In the genomic region with DNA sequence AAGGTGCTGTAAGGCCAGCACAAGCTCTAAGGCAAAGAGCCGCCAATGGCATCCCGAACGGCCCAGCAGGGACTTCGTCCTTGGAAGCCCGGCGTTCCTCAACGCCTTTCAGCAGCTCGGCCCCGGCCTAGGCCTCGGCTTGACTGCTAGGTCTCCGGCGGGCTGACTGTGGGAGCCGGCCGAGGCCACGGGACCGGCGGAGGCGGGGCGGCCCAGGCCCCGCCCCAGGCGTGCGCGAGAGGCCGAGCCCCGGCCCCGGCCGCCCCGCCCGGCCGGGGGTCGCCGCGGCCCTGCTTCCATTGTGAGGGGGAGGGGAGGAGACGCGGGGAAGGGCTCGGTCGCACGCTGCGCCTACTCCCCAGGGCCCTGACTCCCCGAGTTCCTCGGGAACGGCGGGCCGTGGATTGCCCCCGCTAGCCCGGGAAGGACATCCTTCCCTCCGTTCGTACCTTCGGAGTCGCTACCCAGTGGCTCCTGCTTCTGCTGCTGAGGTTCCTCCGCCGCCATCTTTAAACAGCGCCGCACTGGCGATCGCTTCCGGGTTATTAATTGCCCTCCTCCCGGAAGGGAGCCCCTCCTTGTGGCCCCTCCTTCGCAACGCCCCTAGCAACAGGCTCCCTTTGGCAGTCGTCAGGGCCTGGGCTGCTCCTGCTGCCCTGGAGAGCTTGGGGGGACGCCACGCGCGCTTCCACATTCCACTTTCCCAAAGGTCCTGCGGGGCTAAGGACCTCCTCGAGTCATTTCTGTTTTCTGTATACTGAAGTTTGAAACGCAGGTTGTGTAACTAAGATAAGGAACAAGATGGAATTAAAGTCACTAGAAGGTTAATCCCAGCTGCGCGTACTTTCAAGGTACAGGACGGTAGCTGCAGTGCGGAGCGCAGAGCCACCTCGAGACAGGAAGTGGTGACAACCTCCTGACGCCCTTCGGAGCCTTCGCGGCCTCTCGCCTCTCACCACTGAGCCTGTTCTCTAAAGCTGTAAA, we compare ENCODE assay signal across 8 mouse cellular contexts. TPM values are rescaled to one million over a fixed set of nuclear protein-coding genes. Genes with fewer than 3 reads are reported as not detected.
DNase-seq lines count a peak whose midpoint lies in the region; ATAC-seq and TF ChIP-seq lines count a peak whose summit lies in the region.

A gene (minus strand): TSS at position 564 of the 984 bp plus-strand sequence.

- H3K4me2 ChIP-seq in forebrain, embryonic 13.5 days, result peak within 1 kb of the TSS; percentile 93
- peak within 1 kb of the TSS; percentile 80 for H3K4me2 ChIP-seq in liver, postnatal 0 days (ENCODE audit: low read depth, low read length)
- peak within 1 kb of the TSS; percentile 69 for H3K4me2 ChIP-seq in neural tube, embryonic 14.5 days (ENCODE audit: low read depth, low read length)

- H3K4me1 ChIP-seq in E14TG2a.4 (replicated peaks; ENCODE audit: low read depth, low read length), result peaks cover 59% of the 10 kb centered on the region
- peaks cover 32% of the 10 kb centered on the region for H3K4me1 ChIP-seq in forebrain, embryonic 13.5 days
- H3K4me1 ChIP-seq in liver, postnatal 0 days (ENCODE audit: insufficient read depth), result peaks cover 18% of the 10 kb centered on the region
- peaks cover 17% of the 10 kb centered on the region; the same call in 1 of the 2 replicates for H3K4me1 ChIP-seq in neural tube, embryonic 14.5 days (ENCODE audit: control insufficient read depth, insufficient read depth, low read length)

- ATAC-seq in forebrain, embryonic 13.5 days, result peak; percentile 97
- ATAC-seq in liver, postnatal 0 days, result peak; percentile 98
- peak; percentile 96 for ATAC-seq in neural tube, embryonic 14.5 days (ENCODE audit: low read depth)

- H3K9me3 ChIP-seq in E14TG2a.4 (ENCODE audit: low read length), result no peaks in the 10 kb centered on the region
- no peaks in the 10 kb centered on the region for H3K9me3 ChIP-seq in forebrain, embryonic 13.5 days (replicated peaks)
- H3K9me3 ChIP-seq in liver, postnatal 0 days (ENCODE audit: low read length), result no peaks in the 10 kb centered on the region
- no peaks in the 10 kb centered on the region for H3K9me3 ChIP-seq in neural tube, embryonic 14.5 days (ENCODE audit: control insufficient read depth, low read length)

- DNase-seq in c-Kit-positive CD71-positive TER-119-positive erythroid progenitor cells, embryonic 14.5 days (ENCODE audit: low spot score), result peak; percentile 93
- DNase-seq in heart, postnatal 10 days, result peak; percentile 95 to 96
- DNase-seq in large intestine, adult 2 months (ENCODE audit: low read depth, low spot score), result peak; percentile 77
- DNase-seq in liver, postnatal 0 days, result peak; percentile 96
- peak; percentile 95 for DNase-seq in testis, postnatal 10 days (ENCODE audit: low spot score)

- TF ChIP-seq EP300 in liver, postnatal 0 days (IDR thresholded peaks at IDR 0.05; ENCODE audit: low read depth), result peak; percentile 37; the same call in 1 of the 2 replicates

- peak within 1 kb of the TSS; percentile 93 for H3K27ac ChIP-seq in forebrain, embryonic 13.5 days
- H3K27ac ChIP-seq in liver, postnatal 0 days (ENCODE audit: low read depth), result peak within 1 kb of the TSS; percentile 99
- peak within 1 kb of the TSS; percentile 92 for H3K27ac ChIP-seq in neural tube, embryonic 14.5 days (ENCODE audit: low read depth, low read length)

- H3K9ac ChIP-seq in forebrain, embryonic 13.5 days, result peak within 1 kb of the TSS; percentile 85
- peak within 1 kb of the TSS; percentile 80 for H3K9ac ChIP-seq in liver, postnatal 0 days (replicated peaks)
- H3K9ac ChIP-seq in neural tube, embryonic 14.5 days (replicated peaks; ENCODE audit: low read depth, low read length), result peak within 1 kb of the TSS; percentile 83

- WGBS in forebrain, embryonic 13.5 days, result under 1% methylated on average over 53 of the region's 79 CpGs
- under 1% methylated on average over 78 of the region's 79 CpGs for WGBS in large intestine, adult 2 months
- WGBS in liver, postnatal 0 days (ENCODE audit: insufficient replicate concordance), result under 1% methylated on average over 65 of the region's 79 CpGs
- under 1% methylated on average over 67 of the region's 79 CpGs for WGBS in neural tube, embryonic 14.5 days

- no peaks in the 10 kb centered on the region for H3K27me3 ChIP-seq in E14TG2a.4 (ENCODE audit: insufficient read depth, low read length)
- H3K27me3 ChIP-seq in forebrain, embryonic 13.5 days, result no peaks in the 10 kb centered on the region
- H3K27me3 ChIP-seq in liver, postnatal 0 days (ENCODE audit: insufficient read depth, low read length), result no peaks in the 10 kb centered on the region
- H3K27me3 ChIP-seq in neural tube, embryonic 14.5 days (ENCODE audit: control insufficient read depth, insufficient read depth, low read length), result no peaks in the 10 kb centered on the region

- TF ChIP-seq CTCF in E14TG2a.4 (conservative IDR thresholded peaks at IDR 0.05; ENCODE audit: low read length), result no peak
- TF ChIP-seq CTCF in liver, postnatal 0 days (IDR thresholded peaks at IDR 0.05; ENCODE audit: low read depth), result no peak; the same call in 1 of the 2 replicates

- intact Hi-C loops in heart, postnatal 10 days (cut with DNase I), result no loop called here

- H3K4me3 ChIP-seq in E14TG2a.4 (replicated peaks; ENCODE audit: low read length), result peak within 1 kb of the TSS; percentile 93
- peak within 1 kb of the TSS; percentile 85 for H3K4me3 ChIP-seq in forebrain, embryonic 13.5 days
- H3K4me3 ChIP-seq in liver, postnatal 0 days (ENCODE audit: low read depth, low read length), result peak within 1 kb of the TSS; percentile 86
- H3K4me3 ChIP-seq in neural tube, embryonic 14.5 days (ENCODE audit: low read depth, low read length), result peak within 1 kb of the TSS; percentile 85

- peaks cover 44% of the 10 kb centered on the region for H3K36me3 ChIP-seq in E14TG2a.4 (ENCODE audit: insufficient read depth, low read length)
- peaks cover 31% of the 10 kb centered on the region for H3K36me3 ChIP-seq in forebrain, embryonic 13.5 days (ENCODE audit: poor library complexity, severe bottlenecking)
- peaks cover 27% of the 10 kb centered on the region for H3K36me3 ChIP-seq in liver, postnatal 0 days (replicated peaks; ENCODE audit: insufficient read depth, low read length)
- peaks cover 20% of the 10 kb centered on the region for H3K36me3 ChIP-seq in neural tube, embryonic 14.5 days (ENCODE audit: control insufficient read depth, insufficient read depth, low read length)

RNA-seq across cellular contexts. Expression of the gene that starts here (rescaled TPM):
- polyA plus RNA-seq in forebrain, embryonic 13.5 days (2015; fragmentation: Nextera tagmentation; extraction: Ambion mirVana), result 242 and 249 TPM in 2 replicates
- total RNA-seq in heart, postnatal 10 days (2021), result 100 to 1,000 TPM; 102 to 104 TPM
- 117 and 118 TPM in 2 replicates for polyA plus RNA-seq in large intestine, adult 2 months (2012; rRNA removed)
- polyA plus RNA-seq in liver, postnatal 0 days (2015; fragmentation: Nextera tagmentation; extraction: Ambion mirVana), result 55.0 and 57.9 TPM in 2 replicates
- polyA plus RNA-seq in neural tube, embryonic 14.5 days (2014; fragmentation: Nextera tagmentation; extraction: Ambion mirVana), result 240 and 255 TPM in 2 replicates

Comparison
In these comparisons a context has a peak if more than half of its experiments do, and no peak if none do; other contexts are left out.
1. Peak in every context shown above with its lines: DNase-seq, ATAC-seq, H3K4me3 ChIP-seq and H3K27ac ChIP-seq.